Mouse (Mus musculus): ENCODE data around the gene Msx1.
"Not testable (repeated sequence)": the region's sequence is repeated elsewhere in the genome, so short reads cannot be mapped to it uniquely, and the experiment has no call there.

Gene Msx1

DNA sequence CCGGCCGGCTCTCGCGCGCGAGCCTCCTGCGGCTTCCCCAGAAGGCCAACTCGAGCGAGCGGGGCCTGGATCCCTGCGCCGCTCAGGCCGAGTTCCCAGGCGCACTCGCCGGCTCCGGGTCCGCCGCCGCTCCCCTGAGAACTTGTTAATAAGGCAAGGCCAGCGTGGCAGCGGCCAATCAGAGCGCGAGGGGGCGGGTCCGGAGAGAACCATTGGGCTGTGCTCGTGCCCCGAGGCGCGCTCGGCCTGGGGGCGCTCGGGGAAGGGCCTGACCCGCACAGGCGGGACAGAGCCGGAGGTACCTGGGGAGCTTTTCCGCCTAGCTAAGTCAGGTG lies at the start of gene Msx1:
Gene Msx1 (minus strand): TSS at position 123 of the 335 bp plus-strand sequence.
- DNase-seq (ENCODE audit: low spot score): peak; percentile 84

DNA sequence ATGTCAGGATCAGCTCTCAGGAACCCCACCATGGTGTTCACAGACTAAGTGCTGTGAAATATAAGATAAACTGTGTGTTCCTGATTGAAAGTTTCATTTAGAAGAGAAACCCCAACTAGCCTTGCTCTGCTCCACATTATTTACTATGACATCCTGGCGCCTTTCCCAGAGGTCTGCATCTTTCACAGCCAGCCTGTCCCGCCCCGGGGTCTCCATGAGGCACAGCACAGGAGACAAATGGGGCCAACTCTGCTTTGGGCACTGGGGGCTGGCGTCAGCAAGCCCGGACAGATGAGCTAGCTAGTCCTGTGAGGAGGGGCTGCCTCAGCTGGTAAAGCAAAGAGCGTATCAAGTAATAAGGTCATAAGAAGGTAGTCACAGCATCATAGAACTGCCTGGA lies 41.1 kb upstream of the Msx1 start:
- no peak for DNase-seq (ENCODE audit: low spot score)

DNA sequence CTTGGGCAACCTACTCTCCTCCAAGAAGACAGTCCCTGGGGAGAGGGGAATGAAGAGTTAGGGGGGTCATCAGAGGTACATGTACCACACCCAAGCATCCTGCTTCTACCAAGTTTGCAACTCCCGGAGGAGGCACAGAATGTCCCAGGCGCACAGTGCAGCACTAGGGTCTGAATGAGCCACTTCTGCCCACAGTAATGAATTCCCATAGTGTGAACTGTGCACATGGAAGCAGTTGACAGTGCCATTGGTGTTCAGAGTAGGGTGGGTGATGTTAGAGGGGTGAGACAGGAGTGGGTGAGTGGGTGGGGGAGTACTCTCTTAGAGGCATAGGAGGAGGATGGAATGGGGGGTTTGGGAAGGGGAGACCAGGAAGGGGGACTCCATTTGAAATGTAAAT lies 39.9 kb upstream of the Msx1 start:
- DNase-seq (ENCODE audit: low spot score): no peak

DNA sequence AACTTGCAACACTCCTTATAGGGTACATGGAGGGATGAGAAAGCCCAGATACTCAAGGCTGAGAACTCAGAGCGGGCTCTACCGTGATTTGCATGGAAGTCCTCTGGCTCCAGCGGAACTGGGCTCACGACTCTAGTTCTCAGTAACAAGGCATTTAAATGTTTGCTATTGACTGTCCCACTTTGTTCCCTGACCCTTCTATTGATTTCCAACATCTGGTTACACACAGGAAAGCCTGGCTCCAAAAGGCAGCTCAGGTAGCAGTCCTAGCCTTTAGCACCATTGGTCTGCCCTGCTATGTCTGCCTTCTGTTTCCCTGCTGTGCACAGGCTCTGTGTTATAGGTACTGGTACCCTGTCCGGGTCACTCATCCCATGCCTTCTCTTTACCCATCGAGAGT lies 36.5 kb upstream of the Msx1 start:
- DNase-seq (ENCODE audit: low spot score): no peak

- no peak for DNase-seq (ENCODE audit: low spot score)
Observed at GRCm38 (mm10) chr5:37860151-37860721, 35.9 kb upstream of the Msx1 start.

- no peak for DNase-seq (ENCODE audit: low spot score)
Observed at GRCm38 (mm10) chr5:37857763-37858545, 33.6 kb upstream of the Msx1 start.

DNA sequence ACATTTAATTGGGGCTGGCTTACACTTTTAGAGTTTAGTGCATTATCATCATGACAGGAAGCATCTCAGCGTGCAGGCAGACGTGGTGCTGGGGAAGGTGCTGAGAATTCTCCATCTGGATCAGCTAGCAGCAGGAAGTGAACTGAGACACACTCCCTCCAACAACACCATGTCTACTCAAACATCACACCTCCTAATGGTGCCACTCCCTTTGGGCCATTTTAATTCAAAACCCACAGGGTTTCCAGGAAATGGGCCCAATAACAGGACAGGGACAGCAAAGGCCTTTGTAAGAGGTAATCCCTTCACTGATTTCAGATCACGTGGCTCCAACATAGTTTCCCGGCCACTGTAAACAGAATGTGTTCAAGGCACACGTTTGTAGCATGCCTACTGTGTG lies 31.7 kb upstream of the Msx1 start:
- no peak for DNase-seq (ENCODE audit: low spot score)

DNA sequence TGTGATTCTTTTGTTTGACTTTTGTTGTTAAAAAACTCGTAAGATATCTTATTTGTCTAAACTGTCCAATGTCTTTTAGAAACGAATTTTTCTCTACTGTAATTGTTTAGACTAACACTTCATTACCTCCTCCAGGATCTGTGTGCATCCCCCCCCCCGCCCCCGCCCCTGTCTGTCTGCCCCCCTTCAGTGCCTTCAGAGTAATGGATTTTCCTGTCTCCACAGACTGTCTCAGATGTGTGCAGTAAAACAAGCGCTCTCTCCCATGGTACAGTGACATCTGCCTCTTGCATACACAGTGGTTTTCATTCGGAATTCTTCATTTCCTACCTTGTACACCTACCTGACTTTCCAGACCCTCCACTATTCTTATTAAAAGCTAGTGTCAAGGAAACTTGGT lies 29.9 kb upstream of the Msx1 start:
- no peak for DNase-seq (ENCODE audit: low spot score)

GRCm38 (mm10) chr5:37851305-37851982 lies 27.1 kb upstream of the Msx1 start:
- no peak for DNase-seq (ENCODE audit: low spot score)

- DNase-seq (ENCODE audit: low spot score): no peak
Observed at GRCm38 (mm10) chr5:37848991-37849719, 24.8 kb upstream of the Msx1 start.

GRCm38 (mm10) chr5:37836267-37836646 lies 11.9 kb upstream of the Msx1 start:
- DNase-seq (ENCODE audit: low spot score): no peak

GRCm38 (mm10) chr5:37835590-37836266 lies 11.3 kb upstream of the Msx1 start:
- no peak for DNase-seq (ENCODE audit: low spot score)

GRCm38 (mm10) chr5:37832766-37833165 lies 8.4 kb upstream of the Msx1 start:
- no peak for DNase-seq (ENCODE audit: low spot score)

DNA sequence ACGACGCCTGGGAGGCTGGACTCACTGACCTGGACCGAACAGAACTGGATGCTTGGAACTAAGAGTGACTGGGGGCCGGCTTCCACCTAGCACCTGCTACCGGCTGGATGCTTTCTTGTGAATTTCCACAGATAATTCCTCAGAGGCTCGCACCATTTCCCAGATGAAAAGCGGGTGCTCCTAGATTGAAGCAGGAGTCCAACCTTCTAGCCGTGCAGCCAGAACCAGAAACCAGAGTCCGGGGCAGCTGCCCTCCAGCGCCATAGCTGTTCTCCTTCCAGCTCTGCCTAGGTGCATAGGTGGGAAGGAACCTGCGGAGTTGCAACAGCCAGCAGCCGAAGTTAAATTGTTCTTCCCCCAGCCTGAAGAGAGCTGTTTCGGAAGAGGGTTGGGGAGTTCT lies 7.6 kb upstream of the Msx1 start:
- DNase-seq (ENCODE audit: low spot score): no peak

DNA sequence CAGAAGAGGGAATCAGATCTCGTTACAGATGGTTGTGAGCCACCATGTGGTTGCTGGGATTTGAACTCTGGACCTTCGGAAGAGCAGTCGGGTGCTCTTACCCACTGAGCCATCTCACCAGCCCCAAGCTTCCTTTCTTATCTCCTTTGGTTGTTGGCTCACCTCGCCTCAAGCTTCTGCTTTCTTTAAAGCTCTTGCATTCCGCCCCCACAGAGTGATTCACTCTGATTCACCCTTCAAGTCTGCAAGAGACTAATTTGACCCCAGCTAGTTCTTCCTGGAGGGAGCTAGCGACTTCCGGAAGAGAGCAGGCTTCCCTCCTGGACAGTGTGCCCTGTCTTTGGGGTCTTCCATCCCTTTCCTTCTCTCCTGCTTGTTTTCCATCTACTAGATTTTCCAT lies 6.1 kb upstream of the Msx1 start:
- DNase-seq (ENCODE audit: low spot score): not testable (repeated sequence)

DNA sequence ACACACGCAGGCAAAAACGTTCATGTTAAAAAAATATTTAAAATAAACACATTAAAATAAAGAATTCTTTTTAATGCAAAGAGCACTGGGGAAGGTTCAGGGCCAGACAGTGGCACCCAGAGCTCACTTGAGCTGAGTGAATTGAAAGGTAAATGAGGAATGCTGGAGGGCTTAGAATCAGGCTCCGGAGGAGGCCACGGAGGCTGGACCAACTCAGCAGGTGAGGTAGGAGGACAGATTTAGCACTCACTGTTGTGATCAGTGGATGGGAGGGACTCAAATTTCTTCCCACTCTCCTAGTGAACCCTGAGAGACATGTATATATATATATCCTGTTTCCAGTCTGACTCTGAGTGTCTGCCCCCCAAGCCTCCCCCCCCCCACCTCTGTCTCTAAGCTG lies 5.5 kb upstream of the Msx1 start:
- DNase-seq (ENCODE audit: low spot score): no peak

DNA sequence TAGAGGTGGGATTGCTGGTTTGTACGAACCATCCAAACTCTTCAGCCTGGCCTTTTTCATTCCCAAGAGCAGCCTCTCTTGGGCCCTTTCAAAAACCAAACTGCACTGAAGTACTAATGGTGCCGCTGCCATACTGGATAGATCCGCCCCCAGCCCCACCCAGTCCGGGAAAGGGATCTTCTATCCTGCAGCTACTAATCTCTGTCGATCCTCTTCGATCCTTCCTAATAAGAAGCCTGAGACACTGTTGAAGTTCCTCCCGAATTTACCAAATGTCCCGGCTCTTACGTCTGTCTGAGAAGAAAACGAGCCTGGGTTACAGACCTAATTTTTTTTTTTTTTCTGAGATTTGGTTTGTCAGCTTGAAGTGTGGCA lies 4.9 kb upstream of the Msx1 start:
- DNase-seq (ENCODE audit: low spot score): no peak

GRCm38 (mm10) chr5:37828591-37829295 lies 4.4 kb upstream of the Msx1 start:
- DNase-seq (ENCODE audit: low spot score): no peak

DNA sequence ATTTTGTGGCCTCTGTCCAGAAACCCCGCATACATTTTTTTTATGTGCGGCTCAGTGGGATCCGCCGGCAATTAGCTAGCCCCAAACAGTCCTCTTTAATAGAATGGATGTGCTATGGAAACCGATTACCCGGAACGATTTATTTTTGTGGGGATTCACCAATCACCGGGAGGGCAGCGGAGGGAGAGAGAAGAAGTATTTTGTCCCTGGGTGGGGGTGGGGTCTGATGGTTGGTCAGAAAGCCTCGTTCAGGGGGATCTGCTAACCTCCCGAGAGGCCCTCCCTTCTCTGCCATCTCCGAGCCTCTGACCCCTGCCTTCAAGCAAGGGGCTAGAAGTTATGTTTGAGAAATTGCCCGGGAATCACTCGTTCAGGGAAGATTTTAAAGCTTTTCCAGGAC lies 3.6 kb upstream of the Msx1 start:
- no peak for DNase-seq (ENCODE audit: low spot score)

DNA sequence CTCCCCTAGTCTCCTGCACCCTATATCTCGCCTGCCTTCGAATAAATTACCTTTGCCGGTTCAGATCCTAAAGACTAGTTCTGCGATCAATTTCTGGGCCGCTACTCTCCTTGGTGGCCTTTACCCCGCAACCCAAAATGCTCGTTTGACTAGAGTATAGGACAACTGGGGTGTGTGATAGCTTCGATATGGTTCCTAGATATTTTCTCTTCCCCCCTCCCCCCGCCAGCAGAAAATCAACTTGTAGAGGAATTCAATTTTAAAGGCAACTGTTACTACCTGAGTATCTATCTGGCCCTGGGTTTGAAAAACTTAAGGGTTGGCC lies 3.2 kb upstream of the Msx1 start:
- no peak for DNase-seq (ENCODE audit: low spot score)

DNA sequence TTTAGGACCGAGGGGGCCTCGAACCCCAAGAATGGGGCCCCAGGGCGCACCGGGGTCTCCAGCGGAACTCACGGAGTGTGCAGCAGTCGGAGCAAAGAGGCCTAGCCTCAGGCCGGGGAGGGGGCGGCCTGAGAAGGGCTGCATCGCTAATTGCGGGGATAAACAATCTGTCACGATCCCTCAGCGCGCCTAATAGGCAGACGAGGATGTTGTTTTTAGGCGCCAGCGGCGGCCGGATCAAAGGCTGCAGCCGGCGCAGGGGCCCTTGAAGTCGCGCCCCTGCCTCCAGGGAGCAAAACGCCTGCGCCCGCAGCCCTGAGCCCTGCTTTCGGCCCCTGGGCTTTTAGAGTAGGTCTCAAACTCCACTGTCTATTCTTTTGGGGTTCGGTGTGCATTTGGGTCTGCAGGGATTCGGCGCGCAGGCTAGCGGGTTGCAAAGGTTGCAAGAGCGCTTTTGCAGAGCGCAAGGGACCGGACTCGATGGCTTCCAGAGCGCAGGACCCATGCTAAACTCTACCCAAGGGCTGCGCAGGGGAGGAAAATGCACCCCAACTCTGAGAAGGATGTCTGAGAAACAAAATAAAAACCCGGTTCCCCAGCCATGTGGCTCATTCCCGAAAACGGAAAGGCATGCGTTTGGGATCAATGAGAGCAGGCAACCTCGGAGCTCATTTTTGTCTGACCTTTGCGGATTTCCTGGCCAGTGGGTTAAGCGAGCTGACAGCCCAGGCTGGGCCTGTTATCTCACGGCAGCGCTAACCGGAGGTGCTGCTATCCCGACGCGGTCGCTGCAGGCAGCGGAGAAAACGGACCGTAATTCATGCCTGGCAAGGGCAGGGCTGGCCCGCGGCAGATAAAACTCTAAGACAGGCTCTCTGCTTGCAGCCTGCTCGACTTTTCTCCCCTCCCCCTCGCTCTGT lies 2.6 kb upstream of the Msx1 start:
- no peak for DNase-seq (ENCODE audit: low spot score)

Measured in ovary, adult 18-20 months (tissue).